Mouse (Mus musculus) testis, adult 2 months (tissue): ENCODE measurements at regions not wholly inside any gene's neighbourhood (a gene's known extent, or its start where the extent isn't known, plus 50 kb on each side); places are given as distances from the start of the nearest gene placed in this dataset.
"Not testable (repeated sequence)": the region's sequence is repeated elsewhere in the genome, so short reads cannot be mapped to it uniquely, and the experiment has no call there.

Experiments
- H3K27ac ChIP-seq: fragments of 200-500 bp; 2 replicates; pipeline ENCODE4 v1.5.1; 2012; ENCODE audit warnings: low read depth, low read length; ENCODE audit not compliant: control insufficient read depth, insufficient read depth
- H3K27me3 ChIP-seq: fragments of 200-500 bp; 2 replicates; pipeline ENCODE4 v1.6.1; 2012; ENCODE audit warnings: mild to moderate bottlenecking, low read length, moderate library complexity; ENCODE audit not compliant: control insufficient read depth, insufficient read depth
- H3K36me3 ChIP-seq: fragments of 200-500 bp; 2 replicates; pipeline ENCODE4 v1.6.1; 2012; ENCODE audit warnings: mild to moderate bottlenecking, low read length; ENCODE audit not compliant: control insufficient read depth, insufficient read depth
- H3K4me1 ChIP-seq: fragments of 200-500 bp; 2 replicates; pipeline ENCODE4 v1.6.1; 2012; ENCODE audit warnings: low read length; ENCODE audit not compliant: control insufficient read depth, insufficient read depth
- H3K4me3 ChIP-seq: fragments of 200-500 bp; 2 replicates; pipeline ENCODE4 v1.5.1; 2012; ENCODE audit warnings: low read depth, mild to moderate bottlenecking, low read length, moderate library complexity, mixed read lengths; ENCODE audit not compliant: control insufficient read depth
- CTCF ChIP-seq: fragments of 200-500 bp; IDR thresholded peaks from 2 replicates; pipeline ENCODE4 v1.5.1; 2012; ENCODE audit warnings: low read depth, mild to moderate bottlenecking, inconsistent platforms, low read length, moderate library complexity; ENCODE audit not compliant: control insufficient read depth, insufficient read depth, insufficient replicate concordance
- POLR2A ChIP-seq: fragments of 200-500 bp; IDR thresholded peaks from 2 replicates; pipeline ENCODE4 v1.6.1; 2012; ENCODE audit warnings: low read depth, mild to moderate bottlenecking, inconsistent platforms, low read length, moderate library complexity; ENCODE audit not compliant: control insufficient read depth

DNA sequence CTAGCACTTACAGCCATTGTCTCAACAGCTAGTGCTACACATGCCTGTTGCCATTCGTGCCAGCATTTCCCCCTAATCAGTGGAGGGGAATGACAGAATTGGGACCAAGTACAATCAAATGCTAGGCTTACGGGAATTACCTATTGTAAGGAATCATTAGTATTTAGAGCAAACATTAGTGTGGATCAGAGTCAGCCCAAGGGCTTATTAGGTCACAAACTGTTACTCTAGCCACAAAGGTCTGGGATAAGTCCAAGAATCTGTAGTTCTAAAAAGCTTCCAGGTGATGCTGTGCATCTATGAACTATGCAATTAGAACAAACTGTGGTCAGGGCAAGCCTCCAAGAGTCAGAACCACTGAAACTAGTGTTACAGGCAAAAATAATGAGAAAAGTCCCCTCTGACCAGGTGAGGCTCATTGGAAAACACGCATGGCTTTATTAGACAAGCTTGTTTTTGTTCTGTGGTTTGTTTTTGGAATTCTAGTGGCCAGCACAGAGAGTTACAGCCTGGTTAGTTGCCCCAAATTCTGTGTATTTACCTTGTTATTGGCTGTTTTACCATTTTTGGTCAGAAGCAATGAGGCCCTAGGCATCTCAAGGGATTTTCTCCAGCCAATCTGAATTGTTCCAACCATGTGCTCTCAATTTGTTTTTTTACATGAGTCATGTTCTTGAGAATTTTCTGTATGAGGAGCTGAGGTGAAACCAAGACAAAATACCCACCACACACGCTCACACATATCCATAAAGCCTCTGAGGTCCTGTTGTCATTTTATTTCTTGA is 319.0 kb upstream of the Ube2e3 start:
- H3K27ac ChIP-seq, result no peak overlapping the region
- no peaks in the 10 kb centered on the region for H3K4me1 ChIP-seq
- H3K4me3 ChIP-seq, result no peak overlapping the region
- TF ChIP-seq POLR2A (no peak), CTCF (no peak)
- no peaks in the 10 kb centered on the region for H3K27me3 ChIP-seq
- H3K36me3 ChIP-seq, result no peaks in the 10 kb centered on the region

GRCm38 (mm10) chr2:78547286-78547685 is 320.6 kb upstream of the Ube2e3 start:
- no peak overlapping the region for H3K27ac ChIP-seq
- TF ChIP-seq CTCF (no peak), POLR2A (no peak)
- no peaks in the 10 kb centered on the region for H3K36me3 ChIP-seq
- no peaks in the 10 kb centered on the region for H3K27me3 ChIP-seq
- H3K4me3 ChIP-seq, result no peak overlapping the region
- H3K4me1 ChIP-seq, result no peaks in the 10 kb centered on the region

GRCm38 (mm10) chr2:78540422-78540821 is 327.5 kb upstream of the Ube2e3 start:
- Histone ChIP-seq H3K4me1 (no peaks in the 10 kb centered on the region), H3K27ac (no peak overlapping the region), H3K4me3 (no peak overlapping the region), H3K27me3 (no peaks in the 10 kb centered on the region), H3K36me3 (no peaks in the 10 kb centered on the region)
- TF ChIP-seq CTCF, result no peak
- no peak for TF ChIP-seq POLR2A

DNA sequence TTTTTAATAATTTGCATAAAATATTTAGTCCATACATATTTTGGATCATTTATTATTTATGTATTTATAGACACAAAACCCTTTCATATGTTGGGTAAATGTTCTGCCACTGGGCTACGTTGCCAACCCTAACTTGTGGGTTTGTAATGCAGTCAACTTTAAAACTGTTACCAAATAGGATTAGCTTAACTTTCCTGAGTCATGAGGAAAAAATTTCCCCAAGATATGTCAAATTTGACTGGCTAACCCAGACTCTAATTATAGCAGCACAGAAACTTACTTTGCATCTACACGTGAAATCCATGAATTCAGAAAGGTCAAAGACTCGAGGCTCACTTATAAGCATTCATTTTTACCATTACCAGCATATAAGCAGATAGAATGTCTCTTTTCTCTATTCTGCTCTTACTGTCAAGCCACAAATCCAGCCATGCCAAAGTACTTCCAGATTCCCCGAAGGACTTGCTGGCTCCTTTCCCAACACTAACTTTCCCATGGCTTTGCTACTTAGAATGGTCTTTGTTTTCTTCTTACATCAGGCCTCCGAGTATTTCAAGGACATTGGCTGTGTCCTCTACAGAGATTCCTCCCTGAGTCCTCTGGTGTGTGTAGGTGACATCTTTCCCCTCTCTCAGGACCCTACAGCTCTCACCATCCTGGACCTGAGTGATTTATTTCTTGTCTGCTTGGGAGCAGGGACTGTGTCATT is 328.2 kb upstream of the Ube2e3 start:
- Histone ChIP-seq H3K4me1 (no peaks in the 10 kb centered on the region), H3K27ac (no peak overlapping the region), H3K27me3 (no peaks in the 10 kb centered on the region), H3K36me3 (no peaks in the 10 kb centered on the region), H3K4me3 (no peak overlapping the region)
- TF ChIP-seq POLR2A (no peak), CTCF (no peak)

GRCm38 (mm10) chr2:78537574-78537973 is 330.4 kb upstream of the Ube2e3 start:
- H3K4me3 ChIP-seq, result no peak overlapping the region
- no peaks in the 10 kb centered on the region for H3K4me1 ChIP-seq
- TF ChIP-seq CTCF (no peak), POLR2A (no peak)
- H3K27ac ChIP-seq, result no peak overlapping the region
- no peaks in the 10 kb centered on the region for H3K27me3 ChIP-seq
- H3K36me3 ChIP-seq, result no peaks in the 10 kb centered on the region

GRCm38 (mm10) chr2:78533881-78534280 is 334.0 kb upstream of the Ube2e3 start:
- H3K36me3 ChIP-seq, H3K4me3 ChIP-seq, H3K27ac ChIP-seq, H3K4me1 ChIP-seq, H3K27me3 ChIP-seq: not testable (repeated sequence)

GRCm38 (mm10) chr2:78530535-78530934 is 337.4 kb upstream of the Ube2e3 start:
- H3K27me3 ChIP-seq, result no peaks in the 10 kb centered on the region
- H3K27ac ChIP-seq, result no peak overlapping the region
- no peak overlapping the region for H3K4me3 ChIP-seq
- no peaks in the 10 kb centered on the region for H3K4me1 ChIP-seq
- TF ChIP-seq POLR2A (no peak), CTCF (no peak)
- no peaks in the 10 kb centered on the region for H3K36me3 ChIP-seq
